Mouse (Mus musculus) adrenal gland, postnatal 36 days (tissue): ENCODE data around the gene Tmx2. TPM values are rescaled to one million over a fixed set of nuclear protein-coding genes. Genes with fewer than 3 reads are reported as not detected.
"Not testable (repeated sequence)": the region's sequence is repeated elsewhere in the genome, so short reads cannot be mapped to it uniquely, and the experiment has no call there.

Experiments
- DNase-seq, 2 experiments: peaks; one replicate each; pipeline ENCODE4 v3.0.0; 2021; ENCODE audit warnings: mixed read lengths in 1 of 2
- total RNA-seq, 2 experiments: library from RNA; stranded (reverse); gene quantifications; 2 replicates each; pipeline ENCODE4 v1.2.3; 2021

Gene Tmx2
- total RNA-seq, 2 experiments from 2014 or later, result 138 to 157 TPM

DNA sequence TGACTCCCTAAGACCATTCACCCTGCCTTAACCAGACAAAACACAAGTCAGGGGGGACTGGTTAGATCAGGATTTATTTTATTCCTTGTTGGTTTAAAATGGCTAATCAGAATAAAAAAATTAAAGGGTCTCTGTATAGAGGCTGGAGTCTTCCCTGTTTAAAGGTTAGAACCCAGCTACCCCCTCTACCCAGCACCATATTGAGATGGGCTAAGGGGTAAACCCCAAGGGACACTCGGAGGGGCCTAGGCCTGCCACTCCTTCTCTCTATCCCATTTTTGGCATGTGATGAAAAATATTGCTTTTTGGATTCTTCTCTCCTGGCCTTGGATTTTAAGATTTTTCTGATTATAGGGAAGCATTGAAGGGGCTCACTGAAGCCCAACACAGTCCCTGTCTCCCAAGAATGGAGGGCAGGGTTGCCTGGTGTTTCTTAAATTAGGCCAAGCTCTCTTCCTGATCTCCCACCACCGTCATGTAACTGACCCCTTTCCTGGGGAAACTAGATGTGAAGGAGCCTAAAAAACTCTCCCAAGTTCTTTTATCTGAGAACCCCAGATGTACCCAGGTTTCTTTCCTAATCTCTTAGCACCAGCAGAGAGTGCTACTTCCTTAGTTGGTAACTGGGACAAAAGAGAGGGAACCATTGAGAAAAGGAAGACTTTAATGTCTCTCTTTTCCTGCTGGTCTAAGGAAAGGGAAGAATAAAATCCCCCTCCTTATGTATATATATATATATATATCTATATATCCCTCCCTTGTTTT, 9.3 kb upstream of the Tmx2 start:
- DNase-seq, result no peak

DNA sequence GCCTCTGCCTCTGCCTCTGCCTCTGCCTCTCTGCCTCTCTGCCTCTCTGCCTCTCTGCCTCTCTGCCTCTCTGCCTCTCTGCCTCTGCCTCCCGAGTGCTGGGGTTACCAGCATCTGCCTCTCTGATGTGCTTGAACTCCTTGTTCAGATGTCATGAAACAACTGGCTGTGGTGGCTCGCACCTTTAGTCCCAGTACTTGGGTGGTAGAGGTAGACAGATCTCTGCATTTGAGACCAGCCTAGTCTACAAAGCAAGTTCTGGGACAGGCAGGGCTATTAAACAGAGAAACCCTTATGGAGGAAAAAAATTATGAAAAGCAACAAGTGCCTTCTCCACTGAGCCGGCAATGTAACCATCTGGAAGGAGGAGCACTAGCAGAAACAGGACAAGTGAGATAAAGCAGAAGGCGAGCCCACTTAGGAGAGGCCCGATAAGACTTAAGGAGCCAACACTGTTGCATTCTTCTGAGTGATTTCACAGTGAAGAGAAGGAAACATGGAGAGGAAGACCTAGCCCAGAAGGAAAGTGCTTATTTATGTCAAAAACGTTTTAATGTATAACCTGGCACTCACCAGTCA, 3.8 kb upstream of the Tmx2 start:
- no peak for DNase-seq

DNA sequence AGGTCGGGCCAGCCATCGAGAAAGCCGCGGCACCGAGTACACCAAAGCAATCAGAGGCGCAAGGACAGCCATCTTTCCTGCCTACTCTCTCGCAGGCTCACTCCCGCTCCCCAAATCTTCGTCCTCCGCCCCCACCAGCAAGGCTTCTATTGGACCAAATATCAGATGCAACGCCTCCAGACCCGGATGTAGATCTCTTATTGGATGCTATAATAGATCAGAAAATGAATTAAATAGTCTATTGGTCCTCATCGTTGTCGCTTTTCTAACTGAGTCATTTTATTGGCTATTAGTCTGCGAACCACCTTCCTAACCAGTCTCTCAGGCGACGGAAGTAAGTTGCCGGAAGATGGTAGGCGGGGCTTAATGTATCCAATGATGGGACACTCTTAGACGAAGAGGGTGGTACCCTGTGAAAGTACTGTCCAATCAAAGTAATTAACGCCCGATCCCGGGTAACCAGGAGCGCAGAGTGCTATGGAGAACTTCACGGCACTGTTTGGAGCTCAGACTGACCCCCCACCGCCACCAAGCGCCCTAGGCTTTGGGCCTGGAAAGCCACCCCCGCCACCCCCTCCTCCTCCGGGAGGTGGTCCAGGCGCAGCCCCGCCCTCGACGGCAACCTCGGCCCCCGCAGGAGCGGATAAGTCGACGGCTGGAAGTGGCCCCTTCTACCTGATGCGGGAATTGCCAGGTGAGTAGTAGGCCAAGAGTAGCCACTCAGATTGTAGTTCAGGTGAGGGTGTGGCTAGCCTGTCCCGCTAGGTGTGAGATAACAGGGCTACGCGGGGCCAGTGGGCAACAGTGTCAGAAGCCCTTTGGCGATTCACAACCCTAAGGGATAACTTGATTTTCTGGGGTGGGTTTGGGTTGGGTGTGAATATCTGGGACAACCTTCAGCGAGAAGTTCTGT, 716 bp downstream of the Tmx2 start, which contains the start of the genes Gm28635 and Med19:
Gene Gm28635, minus strand, starts transcription at position 74 of the 913 bp plus-strand sequence.
Gene Med19, plus strand, starts transcription at position 435 of the 913 bp plus-strand sequence.
- peak; percentile 91 to 92 for DNase-seq

DNA sequence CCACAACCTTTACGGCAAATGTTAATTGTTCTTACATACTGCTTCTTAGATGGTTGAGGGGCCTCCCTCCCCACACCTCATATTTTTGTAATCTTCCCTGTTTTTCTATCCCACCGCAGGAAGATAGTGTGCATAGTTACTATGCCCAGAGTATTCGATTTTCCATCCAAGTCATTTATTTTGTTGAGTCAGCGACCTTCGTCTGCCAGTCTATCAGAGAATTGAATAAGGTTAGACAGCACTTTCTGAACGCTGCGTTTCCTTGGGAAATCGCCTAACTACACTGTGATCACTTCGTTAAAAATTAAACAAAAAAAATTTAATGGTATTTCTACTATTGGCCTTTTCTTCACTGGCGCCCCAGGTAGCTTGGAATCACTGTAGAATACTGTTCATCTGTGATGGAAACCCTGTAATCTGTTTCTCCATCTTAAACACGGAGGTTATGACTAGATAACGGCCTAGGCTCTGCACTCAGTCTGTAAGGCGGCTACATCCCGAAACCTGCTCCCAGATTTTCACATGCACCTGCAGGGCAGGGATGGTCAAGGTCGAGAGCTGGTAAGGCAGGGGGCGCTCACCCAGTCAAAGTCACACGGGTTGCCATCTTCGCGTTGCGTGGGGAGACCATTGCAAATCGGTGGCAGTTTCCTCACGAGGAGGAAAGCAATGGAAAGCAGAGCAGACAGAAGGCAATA, 1.5 kb downstream of the Tmx2 start:
- no peak for DNase-seq

DNA sequence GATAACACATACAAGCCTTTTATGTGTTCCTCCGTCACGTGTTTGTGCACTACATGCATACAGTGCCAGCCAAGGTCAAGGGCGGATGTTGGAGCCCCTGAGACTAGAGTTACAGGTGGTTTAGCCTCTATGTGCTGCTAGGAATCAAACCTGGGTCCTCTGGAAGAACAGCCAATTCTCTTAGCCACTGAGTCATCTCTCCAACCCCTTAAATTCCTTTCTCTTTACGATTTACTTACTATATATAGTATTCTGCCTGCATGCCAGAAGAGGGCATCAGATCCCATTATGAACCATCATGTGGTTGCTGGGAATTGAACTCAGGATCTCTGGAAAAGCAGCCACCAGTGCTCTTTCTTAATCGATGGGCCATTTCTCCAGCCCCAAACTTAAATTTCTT, 7.4 kb downstream of the Tmx2 start:
- not testable (repeated sequence) for DNase-seq

DNA sequence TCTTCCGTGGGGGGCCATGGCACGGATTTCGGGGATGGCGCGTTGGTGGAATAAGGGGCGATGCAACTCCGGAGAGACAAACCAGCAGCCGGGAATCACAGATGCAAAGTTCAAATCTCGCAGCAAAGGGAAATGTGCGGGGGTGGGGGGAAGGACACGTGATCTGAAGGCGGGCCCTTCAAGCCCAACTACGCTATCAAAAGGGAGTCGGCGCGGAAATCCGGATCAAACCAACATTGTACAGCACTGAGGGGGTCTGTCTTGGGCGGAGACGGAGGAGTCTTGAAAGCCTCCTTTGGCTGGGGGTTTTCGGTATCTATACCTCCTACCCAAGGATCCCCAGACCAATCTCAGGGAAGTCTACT, 8.4 kb downstream of the Tmx2 start, which contains the start of gene Selenoh:
Gene Selenoh, minus strand, starts transcription at position 202 of the 365 bp plus-strand sequence.
- peak; percentile 84 to 89 for DNase-seq

DNA sequence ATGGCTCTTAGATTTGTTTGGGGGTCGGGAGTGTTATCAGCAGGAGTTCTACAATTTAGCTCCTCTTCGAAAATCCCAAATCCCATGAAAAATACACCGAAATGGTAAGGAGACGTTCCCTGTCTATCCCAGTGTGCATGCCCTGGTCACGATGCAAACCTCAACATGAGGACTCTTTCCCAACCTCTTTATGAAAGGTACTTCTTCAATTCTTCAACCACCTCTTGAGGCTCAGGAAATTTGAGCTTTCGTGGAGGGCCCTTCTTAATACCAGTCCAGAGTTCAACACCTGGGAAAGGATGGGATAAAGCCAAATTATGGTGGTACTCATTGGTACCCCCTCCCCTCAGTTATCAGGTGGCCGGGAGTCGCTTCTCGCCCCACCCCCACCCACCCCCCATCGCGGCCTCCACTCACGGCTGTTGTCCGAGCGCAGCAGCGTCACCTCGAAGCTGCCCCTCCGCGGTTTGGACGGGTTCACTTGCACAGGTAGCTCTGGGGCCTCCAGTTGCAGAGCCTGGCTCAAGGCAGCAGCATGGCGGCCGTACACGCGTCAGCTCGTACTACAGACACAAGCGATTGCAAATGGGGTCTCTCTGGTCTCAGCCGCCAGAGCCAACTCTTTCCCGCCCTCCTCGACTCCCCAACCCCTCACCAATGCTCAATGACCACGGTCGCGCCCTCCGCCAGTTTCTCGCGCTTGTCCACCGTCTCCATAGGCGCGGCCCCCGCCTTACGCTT, 8.9 kb downstream of the Tmx2 start:
- peak; percentile 45 to 58 for DNase-seq

DNA sequence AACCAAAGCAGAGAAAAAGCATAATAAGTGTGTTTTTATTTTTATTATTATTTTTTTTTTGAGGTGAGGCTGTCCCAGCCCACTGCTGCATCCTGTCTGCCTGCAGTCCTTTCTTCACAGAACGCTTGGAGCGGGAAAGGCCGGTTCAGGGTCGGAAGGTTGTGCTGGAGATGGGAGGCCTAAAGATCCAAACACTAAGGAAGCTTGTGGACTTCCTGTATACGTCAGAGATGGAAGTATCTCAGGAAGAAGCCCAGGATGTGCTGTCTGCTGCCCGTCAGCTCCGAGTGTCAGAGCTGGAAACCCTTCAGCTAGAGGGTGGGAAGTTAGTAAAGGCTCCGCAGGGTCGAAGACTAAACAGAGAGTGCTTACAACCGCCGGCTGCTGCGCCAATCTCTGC, 12.9 kb downstream of the Tmx2 start:
- DNase-seq, result peak in 1 of 2 experiments; percentile 27

DNA sequence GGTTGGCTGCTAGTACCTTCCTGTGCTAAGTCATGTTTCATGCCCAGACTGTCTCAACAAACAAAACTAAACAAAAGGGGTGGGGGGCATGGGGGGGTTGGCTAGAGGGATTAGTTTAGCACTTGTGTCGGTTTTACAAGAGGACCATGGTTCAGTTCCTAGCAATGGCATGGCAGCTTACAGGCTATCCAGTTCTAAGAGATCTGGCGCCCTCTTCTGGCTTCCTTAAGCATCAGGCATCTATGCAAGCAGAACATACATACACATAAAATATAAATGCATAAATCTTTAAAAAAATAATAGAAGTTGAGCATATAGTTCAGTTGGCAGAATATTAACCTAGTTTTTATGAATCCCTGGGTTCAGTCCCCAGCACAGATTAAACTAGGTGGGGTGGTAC, 16.1 kb downstream of the Tmx2 start:
- DNase-seq, result peak; percentile 60 to 70

DNA sequence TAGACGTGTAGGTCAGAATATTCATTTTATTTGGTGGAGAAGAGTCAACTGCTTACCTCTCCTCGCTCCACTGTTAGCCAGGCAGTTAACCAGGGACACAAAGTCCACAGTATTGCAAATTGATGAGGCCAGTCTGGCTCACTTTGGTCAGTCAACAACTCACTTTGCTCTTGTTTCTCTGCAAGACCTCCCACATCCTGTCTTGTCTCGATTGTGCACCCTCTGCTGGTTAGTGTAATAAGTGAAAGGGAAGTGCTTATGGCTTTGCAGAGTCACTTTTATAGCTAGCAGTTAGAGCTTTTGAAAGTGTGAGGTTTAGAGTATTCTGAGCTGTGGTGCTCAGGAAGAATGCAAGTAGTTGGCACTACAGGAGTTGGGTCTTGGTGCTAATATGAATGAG, 18.7 kb downstream of the Tmx2 start:
- DNase-seq, result peak; percentile 28 to 59

DNA sequence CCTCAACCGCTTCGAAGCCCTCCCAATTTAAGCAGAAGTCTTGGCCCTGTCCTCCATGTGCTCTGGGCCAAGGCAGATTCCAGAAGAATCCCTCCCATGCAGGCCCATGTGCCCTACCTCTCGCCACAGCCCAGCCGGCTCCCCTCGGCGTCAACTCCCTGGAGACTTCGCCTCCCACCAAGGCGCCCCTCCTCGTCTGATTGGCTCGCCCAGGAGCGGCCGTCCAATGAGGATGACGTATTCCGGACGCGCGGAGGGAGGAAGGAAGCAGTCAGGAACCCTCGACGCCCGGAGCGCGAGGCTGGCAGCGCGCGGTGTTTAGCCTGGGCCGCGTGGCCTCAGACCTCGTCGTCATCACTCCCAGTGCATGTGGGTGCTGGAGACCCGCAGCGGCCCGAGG, 20.1 kb downstream of the Tmx2 start, which contains the start of gene Btbd18:
Gene Btbd18, plus strand, starts transcription at position 274 of the 400 bp plus-strand sequence.
- DNase-seq, result no peak

DNA sequence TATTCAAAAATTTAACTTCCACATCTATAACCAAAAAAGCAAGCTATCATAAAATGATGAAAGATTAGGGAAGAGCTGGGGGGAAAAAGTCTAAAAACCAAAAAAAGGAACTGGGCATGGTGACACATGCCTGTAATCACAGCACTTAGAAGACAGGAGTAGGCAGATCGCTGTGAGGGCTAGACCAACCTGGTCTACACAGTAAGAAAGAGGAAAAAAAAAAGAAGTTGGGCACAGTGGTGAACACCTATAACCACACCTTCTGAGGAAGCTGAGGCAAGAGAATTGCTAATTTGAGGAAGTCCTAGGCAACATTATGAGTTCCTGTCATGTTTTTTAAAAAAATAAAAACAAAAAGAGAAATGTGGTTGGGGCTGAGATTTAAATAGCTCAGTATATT, 23.1 kb downstream of the Tmx2 start:
- DNase-seq, result no peak

DNA sequence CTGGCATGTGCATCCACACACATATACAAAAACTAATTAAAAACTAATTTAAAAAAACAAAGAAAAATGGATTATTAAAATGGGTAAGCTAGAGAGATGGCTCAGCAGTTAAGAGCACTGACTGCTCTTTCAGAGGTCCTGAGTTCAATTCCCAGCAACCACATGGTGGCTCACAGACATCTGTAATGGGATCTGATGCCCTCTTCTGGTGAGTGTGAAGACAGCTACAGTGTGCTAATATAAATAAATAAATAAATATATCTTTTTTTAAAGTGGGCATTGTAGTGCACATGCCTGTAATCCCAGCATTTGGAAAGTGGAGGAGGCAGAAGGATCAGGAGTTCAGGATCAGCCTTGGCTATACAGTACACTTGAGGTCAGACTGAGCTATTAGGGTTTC, 25.6 kb downstream of the Tmx2 start:
- no peak for DNase-seq

DNA sequence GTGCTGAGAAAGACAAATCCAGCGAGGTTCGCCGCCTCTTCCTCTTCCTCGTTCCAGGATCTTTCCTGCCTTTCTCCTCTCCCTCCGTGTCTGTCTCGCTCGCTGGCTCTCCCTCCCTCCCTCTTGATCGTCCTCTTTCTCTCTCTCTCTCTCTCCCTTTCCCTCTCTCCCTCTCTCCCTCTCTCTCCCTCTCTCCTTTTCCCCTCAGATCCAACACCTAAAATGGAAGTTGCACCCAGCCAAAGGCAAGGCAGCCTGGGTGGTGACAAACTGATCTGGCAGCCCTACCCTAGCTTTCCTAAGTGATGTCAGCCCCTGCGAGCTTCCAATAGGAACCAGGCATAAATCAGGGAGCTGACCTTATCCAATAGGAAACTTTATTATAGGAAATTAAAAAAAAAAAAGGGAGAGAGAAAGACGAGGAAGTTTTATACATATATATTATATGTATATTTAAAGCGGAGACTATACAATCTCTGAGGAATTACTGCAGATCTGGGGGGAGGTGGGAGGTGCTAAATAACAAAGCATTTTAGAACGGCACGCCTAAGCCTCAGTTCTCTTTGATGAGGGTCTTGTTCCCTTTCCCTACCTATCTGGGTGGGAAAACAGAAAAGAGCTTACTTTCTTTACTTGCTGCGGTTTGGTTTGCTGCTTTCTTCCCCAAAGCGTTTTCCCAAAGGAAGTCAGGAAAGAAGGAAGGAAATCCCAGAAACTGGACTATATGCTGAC, 28.3 kb downstream of the Tmx2 start, which contains the start of gene Ctnnd1:
Gene Ctnnd1, minus strand, starts transcription at position 302 of the 732 bp plus-strand sequence.
- peak; percentile 87 to 88 for DNase-seq

DNA sequence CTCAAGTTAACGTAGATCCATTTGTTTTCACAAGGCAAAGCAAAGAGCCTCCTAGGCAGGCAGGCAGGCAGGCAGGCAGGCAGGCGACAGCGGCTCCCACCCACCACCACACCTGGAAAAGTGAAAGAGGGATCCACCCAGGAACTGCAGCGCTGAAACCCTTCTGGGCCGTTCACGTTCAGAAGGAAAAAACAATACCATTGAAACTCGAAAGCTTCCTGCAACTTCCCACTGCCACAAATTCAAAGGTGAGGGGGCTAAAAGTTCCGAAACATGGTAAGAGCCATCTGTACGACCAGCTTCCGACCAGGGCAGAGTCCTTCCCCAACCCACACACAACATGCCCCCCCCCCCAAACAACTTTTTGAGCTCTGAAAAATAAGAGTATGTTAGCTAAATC, 29.3 kb downstream of the Tmx2 start:
- DNase-seq, result peak in 1 of 2 experiments; percentile 44

DNA sequence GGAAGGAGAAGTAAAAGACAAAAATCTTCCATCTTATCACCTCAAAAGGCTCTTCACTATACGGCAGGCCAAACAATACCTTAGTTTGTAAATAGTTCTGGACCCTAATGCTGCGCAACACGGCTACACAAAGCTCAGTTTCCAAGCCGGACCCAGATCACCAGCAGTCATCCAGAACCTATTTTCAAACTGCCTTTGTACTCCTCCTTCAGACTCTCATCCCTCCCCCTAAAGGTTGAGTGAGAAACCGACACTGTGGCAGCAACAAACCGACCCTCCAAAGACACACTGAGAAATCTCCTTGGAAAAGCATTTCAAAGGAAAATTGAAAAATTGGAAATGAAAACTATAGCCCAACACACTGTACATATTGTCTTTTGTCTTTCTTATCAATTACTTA, 30.6 kb downstream of the Tmx2 start:
- DNase-seq, result no peak

DNA sequence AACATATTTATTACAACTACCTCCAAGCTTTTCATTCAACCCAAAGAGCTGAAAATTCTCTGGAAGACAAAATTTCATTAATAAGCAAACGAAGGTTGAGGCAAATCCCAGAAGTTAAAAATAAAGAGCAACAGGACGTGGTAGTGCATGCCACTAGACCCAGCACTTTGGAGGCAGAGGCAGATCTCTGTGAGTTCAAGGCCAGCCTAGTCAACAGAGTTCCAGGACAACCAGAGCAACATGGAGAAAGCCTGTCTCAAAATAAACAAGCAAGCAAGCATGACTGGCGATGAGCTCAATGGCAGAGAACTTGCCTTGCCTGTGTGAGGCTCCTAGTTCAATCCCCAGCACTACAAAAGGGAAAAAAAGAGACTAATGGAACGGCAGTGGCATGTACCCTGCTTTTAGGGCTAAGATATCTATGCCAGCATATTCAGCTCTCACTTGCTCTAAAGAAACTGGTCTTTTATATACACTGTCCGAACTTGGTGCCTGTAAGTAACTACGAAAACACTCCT, 31.8 kb downstream of the Tmx2 start:
- DNase-seq, result no peak

DNA sequence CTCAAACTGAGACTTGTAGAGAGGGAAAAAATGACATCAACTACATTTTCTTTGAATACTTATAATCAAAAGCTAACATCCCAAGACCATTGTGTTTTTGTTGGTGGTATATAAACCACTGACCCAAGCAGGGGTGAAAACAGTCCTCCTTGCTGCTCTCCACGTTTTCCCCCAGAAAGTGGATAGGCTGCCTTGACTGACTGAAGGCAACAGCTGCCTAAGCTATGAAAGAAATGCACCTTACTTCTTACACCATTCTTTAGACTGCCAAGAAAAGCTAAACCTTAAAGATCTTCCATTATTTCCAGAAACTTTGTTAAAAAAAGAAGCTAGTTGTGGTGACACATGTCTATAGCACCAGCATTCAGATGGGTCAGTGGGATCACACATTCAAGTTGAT, 32.8 kb downstream of the Tmx2 start:
- no peak for DNase-seq

DNA sequence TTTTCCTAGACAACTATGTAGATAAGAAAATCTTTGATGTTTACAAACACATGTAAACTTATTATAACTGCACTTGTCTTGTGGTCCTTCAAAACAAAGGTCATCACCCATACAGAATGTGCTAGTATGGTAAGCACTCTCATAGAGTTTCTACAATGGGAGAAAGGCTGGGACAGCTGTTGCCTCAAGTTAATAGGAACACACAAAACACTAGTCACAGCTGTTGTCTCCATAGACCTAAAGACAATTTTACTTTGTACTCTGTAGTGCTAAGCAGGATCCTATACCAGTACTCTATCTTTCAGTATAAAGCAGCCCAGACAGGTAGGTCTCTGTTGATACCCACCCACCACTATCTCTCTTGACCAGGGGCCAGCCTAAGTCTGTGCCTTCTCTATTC, 38.1 kb downstream of the Tmx2 start:
- no peak for DNase-seq
